Mouse (Mus musculus): ENCODE results near the gene Stat5a. TPM values are rescaled to one million over a fixed set of nuclear protein-coding genes. Genes with fewer than 3 reads are reported as not detected.

Stat5a gene
- polyA plus RNA-seq, 1 experiment from 2014 or later: 0.69 TPM

DNA sequence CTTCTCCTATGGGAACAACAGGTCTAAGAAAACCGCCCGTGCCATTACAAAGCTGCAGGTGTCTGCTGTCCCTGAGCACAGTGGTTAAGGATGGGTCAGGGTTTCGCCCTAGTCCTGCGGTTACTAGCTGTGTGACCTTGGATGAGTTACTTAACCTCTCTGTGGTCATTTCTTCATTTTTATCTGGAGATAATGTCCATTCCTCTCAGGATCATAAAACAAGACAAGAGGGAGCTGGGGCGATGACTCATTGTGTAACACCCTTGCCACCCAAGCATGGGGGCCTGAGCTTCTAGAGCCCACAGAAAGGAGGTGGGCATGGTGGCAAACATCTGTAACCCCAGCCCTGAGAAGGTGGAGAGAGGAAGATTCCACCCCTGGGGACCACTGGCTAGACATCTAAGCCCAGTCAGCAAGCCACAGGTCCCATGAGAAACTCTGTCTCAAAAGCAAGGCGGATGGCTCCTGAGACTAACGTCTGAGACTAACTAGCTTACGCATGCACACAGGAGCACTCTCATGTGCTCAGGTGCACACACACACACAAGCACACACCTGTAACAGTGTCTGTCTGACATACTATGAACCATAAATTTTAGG is 16.0 kb upstream of the Stat5a start:
- no peaks in the 10 kb centered on the region for H3K4me1 ChIP-seq (ENCODE audit: control insufficient read depth, insufficient read depth, low read length)
- H3K4me2 ChIP-seq (ENCODE audit: low read length): no peak overlapping the region
- H3K36me3 ChIP-seq (ENCODE audit: control insufficient read depth, insufficient read depth, low read length): no peaks in the 10 kb centered on the region
- H3K9me3 ChIP-seq (replicated peaks; ENCODE audit: control insufficient read depth, low read length): no peaks in the 10 kb centered on the region
- no peak for DNase-seq (ENCODE audit: low spot score)
- WGBS: 91% methylated on average over 8 of the region's 8 CpGs
- no peak overlapping the region for H3K4me3 ChIP-seq (ENCODE audit: low read depth, low read length)
- H3K27ac ChIP-seq (ENCODE audit: low read depth, low read length): no peak overlapping the region
- H3K9ac ChIP-seq (ENCODE audit: low read length): no peak overlapping the region
- ATAC-seq: no peak
- no peaks in the 10 kb centered on the region for H3K27me3 ChIP-seq (replicated peaks; ENCODE audit: control insufficient read depth, insufficient read depth, low read length)

DNA sequence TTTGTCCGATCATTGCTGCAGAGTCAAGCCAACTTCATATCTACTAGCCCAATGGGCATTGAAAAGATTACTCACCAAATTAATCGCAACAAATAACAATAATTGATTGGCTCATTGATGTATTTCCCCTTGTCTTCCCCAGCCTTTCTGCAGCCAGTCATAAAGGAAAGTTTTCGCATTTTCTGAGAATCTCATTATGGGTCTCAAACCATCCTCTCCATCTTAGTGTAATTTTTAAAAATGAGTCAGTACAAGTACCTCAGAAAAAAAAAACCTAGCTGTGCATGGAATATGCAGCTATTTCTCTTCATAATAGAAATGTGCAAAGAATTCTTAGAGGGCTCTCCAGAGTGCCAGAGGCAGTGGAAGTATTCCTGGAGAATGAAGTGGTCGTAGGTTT is 15.0 kb upstream of the Stat5a start:
- Histone ChIP-seq H3K27me3 (replicated peaks; ENCODE audit: control insufficient read depth, insufficient read depth, low read length) (no peaks in the 10 kb centered on the region), H3K27ac (ENCODE audit: low read depth, low read length) (no peak overlapping the region), H3K4me3 (ENCODE audit: low read depth, low read length) (no peak overlapping the region), H3K9ac (ENCODE audit: low read length) (no peak overlapping the region), H3K4me2 (ENCODE audit: low read length) (no peak overlapping the region), H3K36me3 (ENCODE audit: control insufficient read depth, insufficient read depth, low read length) (no peaks in the 10 kb centered on the region), H3K9me3 (replicated peaks; ENCODE audit: control insufficient read depth, low read length) (no peaks in the 10 kb centered on the region), H3K4me1 (ENCODE audit: control insufficient read depth, insufficient read depth, low read length) (peaks cover 5% of the 10 kb centered on the region; the same call in 1 of the 2 replicates)
- DNase-seq (ENCODE audit: low spot score) (no peak), ATAC-seq (no peak)
- WGBS: 92% methylated on average over 4 of the region's 4 CpGs

- ATAC-seq (no peak), DNase-seq (ENCODE audit: low spot score) (no peak)
- H3K4me1 ChIP-seq (ENCODE audit: control insufficient read depth, insufficient read depth, low read length): peaks cover 8% of the 10 kb centered on the region; the same call in 1 of the 2 replicates
- H3K27me3 ChIP-seq (replicated peaks; ENCODE audit: control insufficient read depth, insufficient read depth, low read length): no peaks in the 10 kb centered on the region
- no peak overlapping the region for H3K9ac ChIP-seq (ENCODE audit: low read length)
- no peak overlapping the region for H3K4me2 ChIP-seq (ENCODE audit: low read length)
- H3K27ac ChIP-seq (ENCODE audit: low read depth, low read length): no peak overlapping the region
- WGBS: 90% methylated on average over 6 of the region's 6 CpGs
- H3K36me3 ChIP-seq (ENCODE audit: control insufficient read depth, insufficient read depth, low read length): no peaks in the 10 kb centered on the region
- H3K4me3 ChIP-seq (ENCODE audit: low read depth, low read length): no peak overlapping the region
- no peaks in the 10 kb centered on the region for H3K9me3 ChIP-seq (replicated peaks; ENCODE audit: control insufficient read depth, low read length)
These were observed 13.4 kb upstream of the Stat5a start for GRCm38 (mm10) chr11:100845793-100846192.

DNA sequence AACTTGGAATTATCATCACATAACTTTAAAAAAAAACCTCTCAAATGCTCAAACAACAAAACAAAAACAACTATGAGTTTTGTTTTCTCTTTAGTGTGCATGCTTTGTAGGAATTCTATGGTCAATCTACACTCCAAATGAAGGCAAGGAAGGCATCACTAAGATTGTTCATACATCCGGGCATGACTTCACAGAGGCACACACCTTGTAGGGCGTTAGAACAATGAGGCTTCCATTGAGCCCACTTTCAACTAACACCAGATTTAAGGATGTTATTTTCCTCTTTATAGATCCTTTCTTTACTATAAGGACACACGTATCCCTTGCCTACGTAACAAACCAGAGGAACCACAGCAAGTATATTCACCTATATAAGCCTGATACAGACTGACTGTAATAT is 11.6 kb upstream of the Stat5a start:
- H3K4me3 ChIP-seq (ENCODE audit: low read depth, low read length): no peak overlapping the region
- H3K36me3 ChIP-seq (ENCODE audit: control insufficient read depth, insufficient read depth, low read length): no peaks in the 10 kb centered on the region
- DNase-seq (ENCODE audit: low spot score) (no peak), ATAC-seq (no peak)
- no peaks in the 10 kb centered on the region for H3K27me3 ChIP-seq (replicated peaks; ENCODE audit: control insufficient read depth, insufficient read depth, low read length)
- WGBS: 86% methylated on average over 4 of the region's 4 CpGs
- H3K9me3 ChIP-seq (replicated peaks; ENCODE audit: control insufficient read depth, low read length): no peaks in the 10 kb centered on the region
- no peak overlapping the region for H3K27ac ChIP-seq (ENCODE audit: low read depth, low read length)
- peaks cover 8% of the 10 kb centered on the region; the same call in 1 of the 2 replicates for H3K4me1 ChIP-seq (ENCODE audit: control insufficient read depth, insufficient read depth, low read length)
- no peak overlapping the region for H3K9ac ChIP-seq (ENCODE audit: low read length)
- H3K4me2 ChIP-seq (ENCODE audit: low read length): no peak overlapping the region

DNA sequence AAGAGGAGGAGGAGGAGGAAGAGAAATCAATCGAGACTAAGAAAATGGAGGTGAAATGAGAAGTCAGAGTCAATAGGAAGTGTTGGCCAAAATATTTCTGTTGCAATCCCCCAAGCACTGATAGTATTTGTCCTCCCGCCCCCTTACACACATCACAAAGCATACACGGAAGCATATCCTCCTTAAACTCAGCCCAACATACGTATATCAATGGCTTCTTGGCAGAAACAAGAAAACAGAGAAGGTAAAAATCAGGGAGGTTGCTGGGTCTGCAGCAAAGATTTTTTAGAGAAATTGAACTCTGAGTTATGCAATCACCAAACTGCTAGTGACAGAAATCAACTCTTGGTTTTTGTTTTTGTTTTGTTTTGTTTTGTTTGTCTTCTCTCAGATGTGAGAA is 11.1 kb upstream of the Stat5a start:
- no peaks in the 10 kb centered on the region for H3K9me3 ChIP-seq (replicated peaks; ENCODE audit: control insufficient read depth, low read length)
- H3K4me3 ChIP-seq (ENCODE audit: low read depth, low read length): no peak overlapping the region
- DNase-seq (ENCODE audit: low spot score) (no peak), ATAC-seq (no peak)
- H3K9ac ChIP-seq (ENCODE audit: low read length): no peak overlapping the region
- WGBS: 84% methylated on average over 4 of the region's 4 CpGs
- H3K27ac ChIP-seq (ENCODE audit: low read depth, low read length): no peak overlapping the region
- no peaks in the 10 kb centered on the region for H3K27me3 ChIP-seq (replicated peaks; ENCODE audit: control insufficient read depth, insufficient read depth, low read length)
- no peaks in the 10 kb centered on the region for H3K36me3 ChIP-seq (ENCODE audit: control insufficient read depth, insufficient read depth, low read length)
- H3K4me1 ChIP-seq (ENCODE audit: control insufficient read depth, insufficient read depth, low read length): peaks cover 8% of the 10 kb centered on the region; the same call in 1 of the 2 replicates
- no peak overlapping the region for H3K4me2 ChIP-seq (ENCODE audit: low read length)

GRCm38 (mm10) chr11:100848789-100849379 is 10.3 kb upstream of the Stat5a start:
- peaks cover 8% of the 10 kb centered on the region; the same call in 1 of the 2 replicates for H3K4me1 ChIP-seq (ENCODE audit: control insufficient read depth, insufficient read depth, low read length)
- 73% methylated on average over 6 of the region's 6 CpGs for WGBS
- no peak overlapping the region for H3K27ac ChIP-seq (ENCODE audit: low read depth, low read length)
- H3K9me3 ChIP-seq (replicated peaks; ENCODE audit: control insufficient read depth, low read length): no peaks in the 10 kb centered on the region
- peak overlapping the region; percentile 88 for H3K4me2 ChIP-seq (ENCODE audit: low read length)
- peaks cover 5% of the 10 kb centered on the region; the same call in 1 of the 2 replicates for H3K27me3 ChIP-seq (replicated peaks; ENCODE audit: control insufficient read depth, insufficient read depth, low read length)
- ATAC-seq (no peak), DNase-seq (ENCODE audit: low spot score) (no peak)
- no peaks in the 10 kb centered on the region for H3K36me3 ChIP-seq (ENCODE audit: control insufficient read depth, insufficient read depth, low read length)
- peak overlapping the region; percentile 82 for H3K4me3 ChIP-seq (ENCODE audit: low read depth, low read length)
- peak overlapping the region; percentile 87 for H3K9ac ChIP-seq (ENCODE audit: low read length)

DNA sequence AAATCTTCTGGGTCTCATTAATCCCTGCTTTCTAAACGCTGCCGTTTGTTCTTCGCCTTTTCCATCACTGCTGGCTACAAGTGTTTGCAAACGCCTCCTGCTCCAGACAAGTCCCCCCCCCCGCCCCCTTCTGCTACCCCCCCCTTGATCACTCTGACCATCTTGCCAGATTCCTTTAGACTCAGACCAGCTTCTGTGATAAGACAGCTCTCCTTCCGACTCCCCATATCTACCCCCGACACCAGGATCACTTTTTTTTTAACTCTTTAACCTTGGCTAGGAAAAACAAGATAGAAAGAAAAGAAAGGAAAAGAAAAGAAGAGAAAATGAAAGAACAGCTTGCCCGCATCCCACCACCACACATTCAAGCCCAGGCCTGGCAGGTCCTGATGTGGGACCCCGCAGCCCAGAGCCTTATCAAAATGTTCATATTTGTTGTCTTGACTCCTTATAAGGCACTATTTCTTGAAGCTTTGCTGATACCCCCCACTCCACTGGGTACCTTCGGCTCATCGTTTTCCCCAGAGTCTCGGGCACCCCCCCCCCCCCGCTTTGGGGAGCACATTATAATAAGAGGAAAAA is 9.6 kb upstream of the Stat5a start:
- peaks cover 5% of the 10 kb centered on the region; the same call in 1 of the 2 replicates for H3K27me3 ChIP-seq (replicated peaks; ENCODE audit: control insufficient read depth, insufficient read depth, low read length)
- WGBS: 1% methylated on average over 13 of the region's 13 CpGs
- peak overlapping the region; percentile 88 for H3K4me2 ChIP-seq (ENCODE audit: low read length)
- DNase-seq (ENCODE audit: low spot score) (no peak), ATAC-seq (peak; percentile 8; the same call in 1 of the 2 replicates)
- no peaks in the 10 kb centered on the region for H3K36me3 ChIP-seq (ENCODE audit: control insufficient read depth, insufficient read depth, low read length)
- peak overlapping the region; percentile 87 for H3K9ac ChIP-seq (ENCODE audit: low read length)
- peak overlapping the region; percentile 65; the same call in 1 of the 2 replicates for H3K27ac ChIP-seq (ENCODE audit: low read depth, low read length)
- H3K4me1 ChIP-seq (ENCODE audit: control insufficient read depth, insufficient read depth, low read length): peaks cover 8% of the 10 kb centered on the region; the same call in 1 of the 2 replicates
- H3K9me3 ChIP-seq (replicated peaks; ENCODE audit: control insufficient read depth, low read length): no peaks in the 10 kb centered on the region
- H3K4me3 ChIP-seq (ENCODE audit: low read depth, low read length): peak overlapping the region; percentile 82

DNA sequence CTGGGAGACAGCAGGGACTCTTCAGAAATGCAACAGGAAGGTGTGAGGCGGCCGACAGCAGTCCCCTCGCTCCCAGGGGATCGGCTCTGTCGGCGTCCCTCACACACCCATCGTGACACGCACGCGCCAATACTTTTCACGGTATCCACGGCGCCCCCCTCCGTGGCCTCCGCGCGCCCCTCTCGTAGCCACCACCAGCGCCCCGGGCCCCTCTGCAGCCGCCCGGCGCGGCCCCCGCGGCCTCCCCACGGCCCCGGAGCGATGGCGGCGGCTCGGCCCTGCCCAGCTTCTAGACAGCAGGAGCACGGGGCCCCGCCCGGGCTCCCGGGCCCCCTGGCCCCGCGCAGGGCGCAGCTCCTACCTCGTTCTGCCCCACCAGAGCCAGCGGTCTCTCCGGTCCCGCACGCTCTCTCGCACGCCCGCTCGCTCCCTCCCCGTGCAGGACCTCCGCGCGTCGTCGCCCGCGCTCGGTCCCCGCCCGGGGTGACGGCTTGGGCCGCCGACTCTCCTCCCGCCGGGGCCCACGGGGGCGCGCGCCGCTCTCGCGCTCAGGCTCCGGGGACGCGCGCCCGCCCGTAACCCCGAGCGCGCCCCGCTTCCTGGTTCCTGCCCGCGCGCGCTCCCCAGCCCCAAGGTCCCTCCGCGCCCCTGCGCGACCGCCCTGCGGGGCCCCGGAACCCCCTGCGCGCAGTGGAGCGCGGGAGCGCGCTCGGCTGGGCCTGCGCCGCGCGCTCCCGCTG is 8.9 kb upstream of the Stat5a start, which contains the start of gene Stat5b:
Gene Stat5b, minus strand, starts transcription at position 687 of the 740 bp plus-strand sequence.
- Histone ChIP-seq H3K9ac (ENCODE audit: low read length) (peak within 1 kb of the TSS; percentile 87), H3K27ac (ENCODE audit: low read depth, low read length) (peak within 1 kb of the TSS; percentile 65), H3K9me3 (replicated peaks; ENCODE audit: control insufficient read depth, low read length) (no peaks in the 10 kb centered on the region), H3K4me2 (ENCODE audit: low read length) (peak within 1 kb of the TSS; percentile 88), H3K36me3 (ENCODE audit: control insufficient read depth, insufficient read depth, low read length) (no peaks in the 10 kb centered on the region), H3K27me3 (replicated peaks; ENCODE audit: control insufficient read depth, insufficient read depth, low read length) (peaks cover 5% of the 10 kb centered on the region; the same call in 1 of the 2 replicates), H3K4me1 (ENCODE audit: control insufficient read depth, insufficient read depth, low read length) (peaks cover 8% of the 10 kb centered on the region; the same call in 1 of the 2 replicates), H3K4me3 (ENCODE audit: low read depth, low read length) (peak within 1 kb of the TSS; percentile 82)
- peak; percentile 78 for DNase-seq (ENCODE audit: low spot score)
- peak; percentile 86 for ATAC-seq
- under 1% methylated on average over 71 of the region's 104 CpGs for WGBS
